16 mouse cellular contexts compared by ENCODE assay signal in genomic region chr4:106261901-106262560, GRCm38 (mm10). TPM values are rescaled to one million over a fixed set of nuclear protein-coding genes. Genes with fewer than 3 reads are reported as not detected.
DNase-seq lines count a peak whose midpoint lies in the region; ATAC-seq and TF ChIP-seq lines count a peak whose summit lies in the region.
"Had no signal": no experiment of that assay in that cellular context is flagged by ENCODE, and none has a peak within 500 bp of the region (broad histone marks: within the 10 kb centered on the region; RNA-seq: fewer than 3 reads in every experiment).

No protein-coding gene starts in this region.

- no peak for TF ChIP-seq CTCF in heart, adult 2 months (IDR thresholded peaks at IDR 0.05)

- no peak for TF ChIP-seq EP300 in heart, adult 2 months (IDR thresholded peaks at IDR 0.05; ENCODE audit: insufficient read depth, low read depth, low read length)

- no peak for TF ChIP-seq POLR2A in heart, adult 2 months (IDR thresholded peaks at IDR 0.05; ENCODE audit: insufficient read depth, low read depth, low read length)

- no peaks in the 10 kb centered on the region for H3K79me2 ChIP-seq in heart, adult 2 months (replicated peaks; ENCODE audit: control insufficient read depth, insufficient read depth, low read length)

- intact Hi-C loops in heart, adult 2 months (cut with DNase I): loop anchor here (5.0 kb wide), 1 partner anchor 55 kb away; the partner anchor contains the start of gene Usp24
- intact Hi-C loops in left cerebral cortex, postnatal 14 days (cut with DNase I): no loop called here

- H3K27me3 ChIP-seq in heart, adult 2 months (ENCODE audit: control insufficient read depth, insufficient read depth, low read length): no peaks in the 10 kb centered on the region
- no peaks in the 10 kb centered on the region for H3K27me3 ChIP-seq in heart, embryonic 12.5 days (replicated peaks)
- H3K27me3 ChIP-seq: limb, embryonic 12.5 days; stomach, embryonic 15.5 days had no signal

- H3K9ac ChIP-seq in heart, adult 2 months (ENCODE audit: low read depth, low read length): no peak overlapping the region
- H3K9ac ChIP-seq in heart, embryonic 12.5 days: no peak overlapping the region
- H3K9ac ChIP-seq: limb, embryonic 12.5 days; stomach, embryonic 15.5 days had no signal

- 64% methylated on average over 3 of the region's 3 CpGs for WGBS in heart, adult 2 months
- WGBS in heart, embryonic 12.5 days: 80% methylated on average over 3 of the region's 3 CpGs

- peaks cover 4% of the 10 kb centered on the region for H3K9me3 ChIP-seq in heart, embryonic 12.5 days (replicated peaks)
- H3K9me3 ChIP-seq: limb, embryonic 12.5 days; midbrain, embryonic 10.5 days; stomach, embryonic 15.5 days had no signal

- peak overlapping the region; percentile 93 for H3K27ac ChIP-seq in heart, adult 2 months
- no peak overlapping the region for H3K27ac ChIP-seq in heart, embryonic 12.5 days (ENCODE audit: poor library complexity, severe bottlenecking)
- H3K27ac ChIP-seq: limb, embryonic 12.5 days; midbrain, embryonic 10.5 days; stomach, embryonic 15.5 days had no signal

- H3K4me2 ChIP-seq in heart, embryonic 12.5 days: no peak overlapping the region
- H3K4me2 ChIP-seq: limb, embryonic 12.5 days; stomach, embryonic 15.5 days had no signal

- DNase-seq in heart, adult 2 months: no peak
- peak; percentile 47 to 77 for DNase-seq in left cerebral cortex, postnatal 14 days (ENCODE audit: low spot score in 2 of 2)
- no peak for DNase-seq in left cerebral cortex, adult 18-20 months (ENCODE audit: low spot score in 2 of 2)
- peak; percentile 78 for DNase-seq in brain, adult 2 months (ENCODE audit: low read depth, low spot score)
- peak; percentile 65 for DNase-seq in kidney, adult 9 months
- no peak for DNase-seq in cerebellum, adult 18-20 months
- DNase-seq: cerebellum, adult 11 months; heart, postnatal 36 days; thymus, postnatal 4 days had no signal

- no peaks in the 10 kb centered on the region for H3K4me1 ChIP-seq in heart, adult 2 months (ENCODE audit: control insufficient read depth, insufficient read depth, low read length)
- peaks cover 22% of the 10 kb centered on the region for H3K4me1 ChIP-seq in heart, embryonic 12.5 days (replicated peaks)
- H3K4me1 ChIP-seq: midbrain, embryonic 10.5 days; stomach, embryonic 15.5 days had no signal

- no peak overlapping the region for H3K4me3 ChIP-seq in heart, adult 2 months
- no peak overlapping the region for H3K4me3 ChIP-seq in heart, embryonic 12.5 days
- H3K4me3 ChIP-seq: erythroblast, embryonic 14.5 days; limb, embryonic 12.5 days; midbrain, embryonic 10.5 days; stomach, embryonic 15.5 days had no signal

- H3K36me3 ChIP-seq in heart, adult 2 months (ENCODE audit: control insufficient read depth, insufficient read depth, low read length): peaks cover 2% of the 10 kb centered on the region
- H3K36me3 ChIP-seq in heart, embryonic 12.5 days: no peaks in the 10 kb centered on the region
- H3K36me3 ChIP-seq: limb, embryonic 12.5 days; midbrain, embryonic 10.5 days; stomach, embryonic 15.5 days had no signal

- ATAC-seq in heart, embryonic 12.5 days (ENCODE audit: insufficient number of reproducible peaks, low FRiP score): no peak
- ATAC-seq: CD4-positive, CD25-positive, alpha-beta regulatory T cell, adult 4 months; lung, postnatal 0 days had no signal

RNA-seq across cellular contexts. Expression of gene Usp24, which starts 54.0 kb away (rescaled TPM):
- 10 to 100 TPM; 44.5 to 51.1 TPM for total RNA-seq in heart, adult 2 months (2021)
- 11.6 and 19.0 TPM in 2 replicates for polyA plus RNA-seq in heart, adult 2 months (2012; rRNA removed)
- 10.4 and 10.6 TPM in 2 replicates for polyA plus RNA-seq in heart, embryonic 12.5 days (2016; fragmentation: Nextera tagmentation; extraction: Ambion mirVana)
- total RNA-seq in left cerebral cortex, postnatal 14 days (2021): 10 to 100 TPM; 39.6 to 40.5 TPM
- total RNA-seq in left cerebral cortex, adult 18-20 months (2021): 10 to 100 TPM; 39.3 to 39.4 TPM

Comparison
In these comparisons a context has a peak if more than half of its experiments do, and no peak if none do; other contexts are left out.
1. DNase-seq: peak in left cerebral cortex, postnatal 14 days (2 of 2), brain, adult 2 months (single experiment) and kidney, adult 9 months (single experiment); none in heart, adult 2 months (0 of 2), left cerebral cortex, adult 18-20 months (0 of 2) and cerebellum, adult 18-20 months (0 of 2).